Mouse (Mus musculus) liver, adult 2 months (tissue): ENCODE measurements around the gene Itpka. TPM values are rescaled to one million over a fixed set of nuclear protein-coding genes. Genes with fewer than 3 reads are reported as not detected.

Experiments
- DNase-seq: peaks from one replicate; pipeline ENCODE4 v3.0.0-alpha.2; 2011; ENCODE audit warnings: low read depth, low spot score; ENCODE audit errors: extremely low read depth
- H3K27ac ChIP-seq: fragments of 200-500 bp; replicated peaks from 2 replicates; pipeline ENCODE4 v1.5.1; 2012; ENCODE audit warnings: low read depth, mild to moderate bottlenecking, control low read depth, inconsistent platforms, low read length; ENCODE audit not compliant: insufficient read depth
- H3K27me3 ChIP-seq: fragments of 200-500 bp; 2 replicates; pipeline ENCODE4 v1.6.1; 2012; ENCODE audit warnings: mild to moderate bottlenecking, moderate library complexity, low read length, inconsistent platforms; ENCODE audit not compliant: control insufficient read depth, insufficient read depth
- H3K36me3 ChIP-seq: fragments of 200-500 bp; 2 replicates; pipeline ENCODE4 v1.6.1; 2012; ENCODE audit warnings: low read length, inconsistent platforms; ENCODE audit not compliant: control insufficient read depth, insufficient read depth
- H3K4me1 ChIP-seq: fragments of 200-500 bp; 2 replicates; pipeline ENCODE4 v1.6.1; 2011; ENCODE audit warnings: low read length; ENCODE audit not compliant: control insufficient read depth, insufficient read depth
- H3K4me3 ChIP-seq: fragments of 200-500 bp; 2 replicates; pipeline ENCODE4 v1.5.1; 2011; ENCODE audit warnings: low read depth, mild to moderate bottlenecking, control low read depth, low read length, moderate library complexity; ENCODE audit not compliant: insufficient read depth
- H3K79me2 ChIP-seq: fragments of 200-500 bp; 2 replicates; pipeline ENCODE4 v1.6.1; 2012; ENCODE audit warnings: inconsistent platforms, mild to moderate bottlenecking, low read length, moderate library complexity; ENCODE audit not compliant: control insufficient read depth, insufficient read depth
- H3K9ac ChIP-seq: fragments of 200-500 bp; 2 replicates; pipeline ENCODE4 v1.6.1; 2012; ENCODE audit warnings: low read depth, mild to moderate bottlenecking, control low read depth, inconsistent platforms, low read length
- CTCF ChIP-seq: fragments of 200-500 bp; IDR thresholded peaks from 2 replicates; pipeline ENCODE4 v1.5.1; 2011; ENCODE audit warnings: low read depth, low read length, control low read depth
- POLR2A ChIP-seq: fragments of 200-500 bp; IDR thresholded peaks from 2 replicates; pipeline ENCODE4 v1.6.1; 2011; ENCODE audit warnings: low read length, control low read depth; ENCODE audit not compliant: insufficient read depth; ENCODE audit errors: extremely low read depth
- WGBS: fragments of 180-500 bp; shearing (Covaris S2); methylation state at CpG from one replicate; pipeline ENCODE4 v1.1.7; 2018; 5-methylcytosine and 5-hydroxymethylcytosine counted together
- polyA plus RNA-seq: library from polyadenylated mRNA; depleted of rRNA; stranded (reverse); fragments of >200 nt; gene quantifications from 2 replicates; pipeline ENCODE4 v1.2.3, GENCODE M21; 2012
- total RNA-seq: library from RNA; depleted of rRNA; stranded (reverse); fragments of >200 nt; gene quantifications from 2 replicates; pipeline ENCODE4 v1.2.3, GENCODE M21; 2014

Itpka gene
- total and polyA plus RNA-seq, 2 experiments: 0.65 to 3.6 TPM

GRCm38 (mm10) chr2:119767246-119767645 is 25.1 kb downstream of the Itpka start:
- DNase-seq: no peak
- WGBS: 93% methylated on average over 6 of the region's 6 CpGs
- H3K79me2 ChIP-seq: no peaks in the 10 kb centered on the region
- H3K4me1 ChIP-seq: no peaks in the 10 kb centered on the region
- TF ChIP-seq POLR2A (no peak), CTCF (peak; percentile 17; the same call in 1 of the 2 replicates)
- H3K9ac ChIP-seq: no peak overlapping the region
- H3K36me3 ChIP-seq: peaks cover 3% of the 10 kb centered on the region; the same call in 1 of the 2 replicates
- no peak overlapping the region for H3K27ac ChIP-seq
- H3K27me3 ChIP-seq: no peaks in the 10 kb centered on the region
- no peak overlapping the region for H3K4me3 ChIP-seq

GRCm38 (mm10) chr2:119787206-119787883 is 45.2 kb downstream of the Itpka start, which contains the start of gene Rpap1:
Gene Rpap1 (minus strand): TSS chr2:119787537.
- peak within 1 kb of the TSS; percentile 68 for H3K4me3 ChIP-seq
- no peak within 1 kb of the TSS for H3K27ac ChIP-seq
- WGBS: under 1% methylated on average over 44 of the region's 44 CpGs
- H3K79me2 ChIP-seq: no peaks in the 10 kb centered on the region
- no peaks in the 10 kb centered on the region for H3K27me3 ChIP-seq
- peaks cover 2% of the 10 kb centered on the region; the same call in 1 of the 2 replicates for H3K4me1 ChIP-seq
- H3K9ac ChIP-seq: peak within 1 kb of the TSS; percentile 59
- TF ChIP-seq POLR2A (peak; percentile 50; the same call in 1 of the 2 replicates), CTCF (no peak)
- no peaks in the 10 kb centered on the region for H3K36me3 ChIP-seq
- peak; percentile 62 for DNase-seq

GRCm38 (mm10) chr2:119789996-119790395 is 47.9 kb downstream of the Itpka start:
- no peak overlapping the region for H3K27ac ChIP-seq
- peaks cover 2% of the 10 kb centered on the region; the same call in 1 of the 2 replicates for H3K4me1 ChIP-seq
- H3K79me2 ChIP-seq: no peaks in the 10 kb centered on the region
- no peak overlapping the region for H3K4me3 ChIP-seq
- WGBS: 87% methylated on average over 2 of the region's 2 CpGs
- TF ChIP-seq CTCF (no peak), POLR2A (no peak)
- no peaks in the 10 kb centered on the region for H3K36me3 ChIP-seq
- H3K9ac ChIP-seq: no peak overlapping the region
- no peak for DNase-seq
- no peaks in the 10 kb centered on the region; the same call in 1 of the 2 replicates for H3K27me3 ChIP-seq

GRCm38 (mm10) chr2:119797279-119797783 is 55.2 kb downstream of the Itpka start, which contains the start of gene Tyro3:
Gene Tyro3 (plus strand): TSS chr2:119797733.
- H3K36me3 ChIP-seq: no peaks in the 10 kb centered on the region
- no peak within 1 kb of the TSS for H3K27ac ChIP-seq
- DNase-seq: no peak
- no peaks in the 10 kb centered on the region for H3K79me2 ChIP-seq
- H3K4me1 ChIP-seq: peaks cover 2% of the 10 kb centered on the region; the same call in 1 of the 2 replicates
- no peak for TF ChIP-seq POLR2A
- no peak for TF ChIP-seq CTCF
- H3K27me3 ChIP-seq: peaks cover 14% of the 10 kb centered on the region
- H3K9ac ChIP-seq: no peak within 1 kb of the TSS
- H3K4me3 ChIP-seq: no peak within 1 kb of the TSS
- 75% methylated on average over 5 of the region's 5 CpGs for WGBS

GRCm38 (mm10) chr2:119798246-119798927 is 56.2 kb downstream of the Itpka start:
- TF ChIP-seq POLR2A: no peak
- peak; percentile 59 for TF ChIP-seq CTCF
- Histone ChIP-seq H3K79me2 (no peaks in the 10 kb centered on the region), H3K27me3 (peaks cover 14% of the 10 kb centered on the region), H3K9ac (no peak overlapping the region), H3K27ac (no peak overlapping the region), H3K4me1 (peaks cover 2% of the 10 kb centered on the region; the same call in 1 of the 2 replicates), H3K36me3 (no peaks in the 10 kb centered on the region), H3K4me3 (no peak overlapping the region)
- WGBS: 17% methylated on average over 13 of the region's 13 CpGs
- no peak for DNase-seq
